Mouse (Mus musculus): ENCODE results near the gene Lsm4. TPM values are rescaled to one million over a fixed set of nuclear protein-coding genes. Genes with fewer than 3 reads are reported as not detected.

The Lsm4 gene
- polyA plus RNA-seq, 1 experiment from 2014 or later = 197 TPM

DNA sequence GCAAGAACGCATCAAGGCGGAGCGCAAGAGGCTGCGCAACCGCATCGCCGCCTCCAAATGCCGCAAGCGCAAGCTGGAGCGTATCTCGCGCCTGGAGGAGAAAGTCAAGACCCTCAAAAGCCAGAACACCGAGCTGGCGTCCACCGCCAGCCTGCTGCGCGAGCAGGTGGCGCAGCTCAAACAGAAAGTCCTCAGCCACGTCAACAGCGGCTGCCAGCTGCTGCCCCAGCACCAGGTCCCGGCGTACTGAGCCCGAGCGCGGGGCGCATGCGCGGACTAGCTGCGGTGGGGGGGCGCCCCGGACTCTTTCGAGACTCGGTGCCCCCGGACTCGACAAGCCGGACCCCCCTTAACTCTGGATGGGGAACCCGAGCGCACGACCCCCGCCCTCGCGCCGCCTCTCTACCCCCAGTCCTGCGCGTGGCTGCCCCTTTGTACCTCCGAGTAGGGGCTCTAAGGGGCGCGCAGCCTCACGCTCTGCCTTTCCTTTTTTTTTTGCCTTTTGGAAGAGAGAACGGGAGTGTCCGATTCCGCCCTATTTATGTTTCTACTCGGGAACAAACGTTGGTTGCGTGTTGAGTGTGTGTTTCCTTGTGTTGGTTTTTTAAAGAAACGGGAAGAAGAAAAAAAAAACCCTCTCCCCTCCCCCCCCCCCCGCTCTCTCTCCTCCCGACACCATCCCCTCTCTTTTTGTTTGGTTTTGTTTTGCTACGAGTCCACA is 26.9 kb downstream of the Lsm4 start:
- peak overlapping the region; percentile 99 for H3K27ac ChIP-seq
- peak; percentile 6; the same call in 1 of the 2 replicates for ATAC-seq (ENCODE audit: low FRiP score)
- H3K36me3 ChIP-seq (replicated peaks; ENCODE audit: control insufficient read depth, insufficient read depth) = peaks cover 9% of the 10 kb centered on the region
- H3K9ac ChIP-seq = peak overlapping the region; percentile 99
- DNase-seq (ENCODE audit: low spot score) = peak; percentile 82
- H3K9me3 ChIP-seq (ENCODE audit: control insufficient read depth, low read length) = no peaks in the 10 kb centered on the region
- peaks cover 52% of the 10 kb centered on the region for H3K4me1 ChIP-seq (replicated peaks; ENCODE audit: control insufficient read depth, insufficient read depth, low read length)
- peak overlapping the region; percentile 99 for H3K4me3 ChIP-seq (replicated peaks; ENCODE audit: low read length)
- under 1% methylated on average over 58 of the region's 59 CpGs for WGBS
- peak overlapping the region; percentile 86 for H3K4me2 ChIP-seq (replicated peaks)
- no peaks in the 10 kb centered on the region for H3K27me3 ChIP-seq (ENCODE audit: control insufficient read depth, insufficient read depth, low read length)

DNA sequence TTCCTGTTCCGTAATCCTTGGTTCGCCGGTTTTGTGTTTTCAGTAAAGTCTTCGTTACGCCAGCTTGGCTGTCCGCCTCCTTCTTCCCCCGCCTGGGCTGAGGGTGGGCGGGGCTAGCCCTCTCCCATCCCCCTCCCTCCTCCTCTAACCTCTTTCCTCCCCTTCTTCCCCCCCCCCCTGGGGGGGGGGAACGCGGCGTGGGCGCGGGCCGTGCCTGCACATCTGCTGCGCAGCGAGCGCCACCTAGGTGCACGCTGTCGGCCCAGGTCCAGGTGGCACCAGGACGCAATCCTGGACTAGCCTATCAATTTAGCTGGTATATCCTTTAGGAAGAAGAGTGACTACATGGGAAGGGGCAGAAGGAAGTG is 27.5 kb downstream of the Lsm4 start:
- H3K4me1 ChIP-seq (replicated peaks; ENCODE audit: control insufficient read depth, insufficient read depth, low read length) = peaks cover 50% of the 10 kb centered on the region
- peak; percentile 94 for DNase-seq (ENCODE audit: low spot score)
- 0% methylated on average over 20 of the region's 20 CpGs for WGBS
- H3K27me3 ChIP-seq (ENCODE audit: control insufficient read depth, insufficient read depth, low read length) = no peaks in the 10 kb centered on the region
- peak overlapping the region; percentile 86 for H3K4me2 ChIP-seq (replicated peaks)
- peaks cover 9% of the 10 kb centered on the region for H3K36me3 ChIP-seq (replicated peaks; ENCODE audit: control insufficient read depth, insufficient read depth)
- no peaks in the 10 kb centered on the region for H3K9me3 ChIP-seq (ENCODE audit: control insufficient read depth, low read length)
- peak overlapping the region; percentile 99 for H3K4me3 ChIP-seq (replicated peaks; ENCODE audit: low read length)
- peak overlapping the region; percentile 99 for H3K9ac ChIP-seq
- peak overlapping the region; percentile 99 for H3K27ac ChIP-seq
- ATAC-seq (ENCODE audit: low FRiP score) = peak; percentile 31

DNA sequence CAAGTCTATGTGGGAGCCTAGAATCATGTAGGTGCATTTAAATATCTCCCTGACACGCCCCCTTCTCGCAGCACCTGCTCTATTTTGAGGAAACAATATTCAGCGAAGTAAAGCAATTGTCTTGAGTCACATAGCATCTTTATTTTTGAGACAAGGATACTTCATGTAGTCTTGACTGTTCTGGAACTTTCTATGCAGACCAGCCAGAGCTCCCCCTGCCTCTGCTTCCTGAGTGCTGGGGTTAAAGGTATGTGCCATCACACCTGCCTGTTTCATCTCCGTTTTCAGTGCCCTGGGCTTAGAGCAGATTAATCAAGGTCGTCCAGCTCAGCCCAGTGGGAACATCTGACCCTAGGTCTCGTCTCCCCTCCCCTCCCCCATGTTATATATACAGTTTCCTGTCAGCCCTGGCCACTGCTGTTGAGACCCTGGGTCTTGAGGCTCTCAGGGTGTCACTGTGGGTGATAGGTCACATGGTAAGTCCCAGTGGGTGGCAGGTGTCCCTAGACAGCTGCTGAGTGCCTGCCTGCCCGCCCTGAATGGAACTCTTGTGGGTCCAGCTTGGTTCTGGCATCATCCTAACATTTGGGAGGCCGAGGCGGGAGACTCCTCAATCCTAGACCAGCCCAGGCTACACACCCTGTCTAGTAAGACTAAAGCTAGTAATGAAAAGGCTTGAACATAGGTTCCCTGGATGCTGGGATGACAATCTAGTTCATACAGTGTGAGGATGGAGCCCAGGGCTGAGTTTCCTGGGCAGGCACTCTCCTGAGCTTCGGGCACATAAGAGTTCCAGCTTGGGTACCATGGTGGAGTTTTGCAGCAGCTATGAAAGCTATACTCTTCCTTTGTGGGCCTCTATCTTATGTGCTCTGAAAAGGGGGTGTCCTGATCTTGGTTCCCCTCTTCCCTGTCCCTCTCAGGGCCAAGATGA is 28.3 kb downstream of the Lsm4 start:
- Histone ChIP-seq H3K9me3 (ENCODE audit: control insufficient read depth, low read length) (no peaks in the 10 kb centered on the region), H3K27me3 (ENCODE audit: control insufficient read depth, insufficient read depth, low read length) (no peaks in the 10 kb centered on the region), H3K27ac (peak overlapping the region; percentile 99), H3K36me3 (replicated peaks; ENCODE audit: control insufficient read depth, insufficient read depth) (peaks cover 9% of the 10 kb centered on the region), H3K4me3 (replicated peaks; ENCODE audit: low read length) (peak overlapping the region; percentile 99), H3K9ac (peak overlapping the region; percentile 99), H3K4me1 (replicated peaks; ENCODE audit: control insufficient read depth, insufficient read depth, low read length) (peaks cover 42% of the 10 kb centered on the region), H3K4me2 (replicated peaks) (peak overlapping the region; percentile 86)
- no peak for DNase-seq (ENCODE audit: low spot score)
- ATAC-seq (ENCODE audit: low FRiP score) = no peak
- WGBS = 51% methylated on average over 10 of the region's 10 CpGs

DNA sequence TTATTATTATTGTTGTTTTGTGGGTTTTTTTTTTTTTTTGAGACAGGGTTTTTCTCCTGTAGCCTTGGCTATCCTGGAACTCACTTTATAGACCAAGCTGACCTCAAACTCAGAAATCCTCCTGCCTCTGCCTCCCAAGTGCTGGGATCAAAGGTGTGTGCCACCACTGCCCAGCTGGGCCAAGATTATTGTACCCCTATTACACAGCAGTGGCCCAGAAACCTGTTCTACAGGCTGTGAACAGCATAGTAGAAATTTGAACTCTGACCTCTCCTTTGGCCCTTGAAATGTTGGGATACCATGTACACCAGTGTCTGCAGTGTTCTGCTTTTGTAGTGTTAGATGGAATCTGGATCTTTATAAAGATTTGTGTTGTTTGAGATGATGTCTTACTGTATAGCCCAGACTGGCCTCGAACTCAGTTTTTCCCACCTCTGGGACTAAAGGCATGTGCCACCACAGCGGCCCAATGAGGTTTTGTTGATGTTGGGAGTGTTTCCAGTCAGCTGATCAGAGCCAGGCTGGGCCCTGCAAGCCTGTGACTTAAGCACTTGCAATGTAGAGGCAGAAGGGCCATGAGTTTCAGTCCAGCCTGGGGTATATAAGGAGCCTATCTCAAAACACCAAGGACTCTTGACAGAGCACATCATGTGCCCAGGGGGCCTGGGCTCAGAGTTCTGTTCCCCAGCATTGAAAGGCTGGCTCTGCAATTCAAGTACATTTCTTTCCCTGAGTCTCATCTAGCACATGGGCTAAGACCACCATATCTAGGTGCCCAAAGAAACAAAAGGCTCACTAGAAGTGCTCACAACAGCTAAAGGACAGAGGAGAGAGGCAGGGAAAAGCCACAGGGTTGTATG is 29.2 kb downstream of the Lsm4 start:
- Histone ChIP-seq H3K27me3 (ENCODE audit: control insufficient read depth, insufficient read depth, low read length) (no peaks in the 10 kb centered on the region), H3K36me3 (replicated peaks; ENCODE audit: control insufficient read depth, insufficient read depth) (peaks cover 9% of the 10 kb centered on the region), H3K9me3 (ENCODE audit: control insufficient read depth, low read length) (no peaks in the 10 kb centered on the region), H3K27ac (no peak overlapping the region), H3K4me1 (replicated peaks; ENCODE audit: control insufficient read depth, insufficient read depth, low read length) (peaks cover 34% of the 10 kb centered on the region), H3K9ac (no peak overlapping the region; the same call in 1 of the 2 replicates), H3K4me3 (replicated peaks; ENCODE audit: low read length) (peak overlapping the region; percentile 99; the same call in 1 of the 2 replicates), H3K4me2 (replicated peaks) (peak overlapping the region; percentile 86)
- ATAC-seq (ENCODE audit: low FRiP score) (no peak), DNase-seq (ENCODE audit: low spot score) (no peak)
- WGBS = 77% methylated on average over 2 of the region's 2 CpGs

DNA sequence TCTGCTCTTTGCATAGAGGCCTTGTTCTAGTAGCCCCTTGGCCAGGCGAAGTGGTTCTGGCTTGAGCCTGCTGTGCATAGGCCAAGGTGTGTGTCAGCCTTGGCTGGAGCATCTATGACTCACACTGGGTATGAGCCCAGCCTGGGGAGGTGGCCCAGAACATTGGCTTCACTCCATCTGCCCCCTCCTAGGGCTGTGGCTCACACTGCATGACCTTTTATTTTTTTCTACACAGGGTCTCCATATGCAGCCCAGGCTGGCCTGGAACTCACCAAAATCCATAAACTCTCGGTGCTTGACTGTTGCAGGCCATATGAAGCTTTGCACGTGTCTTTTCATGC is 29.8 kb downstream of the Lsm4 start:
- Histone ChIP-seq H3K4me1 (replicated peaks; ENCODE audit: control insufficient read depth, insufficient read depth, low read length) (peaks cover 28% of the 10 kb centered on the region), H3K9me3 (ENCODE audit: control insufficient read depth, low read length) (no peaks in the 10 kb centered on the region), H3K9ac (no peak overlapping the region), H3K36me3 (replicated peaks; ENCODE audit: control insufficient read depth, insufficient read depth) (peaks cover 9% of the 10 kb centered on the region), H3K27ac (no peak overlapping the region), H3K27me3 (ENCODE audit: control insufficient read depth, insufficient read depth, low read length) (no peaks in the 10 kb centered on the region), H3K4me2 (replicated peaks) (peak overlapping the region; percentile 86; the same call in 1 of the 2 replicates), H3K4me3 (replicated peaks; ENCODE audit: low read length) (no peak overlapping the region)
- 84% methylated on average over 3 of the region's 3 CpGs for WGBS
- DNase-seq (ENCODE audit: low spot score) = no peak
- no peak for ATAC-seq (ENCODE audit: low FRiP score)

DNA sequence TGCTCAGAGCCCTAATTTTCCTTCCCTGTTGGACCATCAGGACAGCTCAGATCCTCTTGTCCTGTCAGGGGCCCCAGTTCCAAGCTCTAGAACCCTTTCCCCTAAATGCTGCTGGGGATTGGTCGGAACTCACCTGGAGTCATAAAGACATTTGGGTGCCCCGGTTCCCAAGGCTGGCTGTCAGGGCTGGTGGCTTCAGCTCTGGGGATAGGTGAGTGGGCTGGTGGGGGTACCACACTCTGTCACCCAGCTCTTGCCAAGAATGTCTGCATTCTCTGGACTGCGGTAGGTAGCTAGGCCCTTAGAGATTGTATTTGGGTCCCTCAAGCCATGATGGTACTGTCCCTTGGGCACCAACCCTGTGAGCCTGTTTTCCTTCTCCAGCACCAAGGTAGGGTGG is 30.2 kb downstream of the Lsm4 start, which contains the start of gene Iqcn:
Iqcn (plus strand) TSS at position 171 of the 400 bp plus-strand sequence.
- no peak within 1 kb of the TSS for H3K4me3 ChIP-seq (replicated peaks; ENCODE audit: low read length)
- H3K27me3 ChIP-seq (ENCODE audit: control insufficient read depth, insufficient read depth, low read length) = no peaks in the 10 kb centered on the region
- peaks cover 9% of the 10 kb centered on the region for H3K36me3 ChIP-seq (replicated peaks; ENCODE audit: control insufficient read depth, insufficient read depth)
- peaks cover 23% of the 10 kb centered on the region for H3K4me1 ChIP-seq (replicated peaks; ENCODE audit: control insufficient read depth, insufficient read depth, low read length)
- no peaks in the 10 kb centered on the region for H3K9me3 ChIP-seq (ENCODE audit: control insufficient read depth, low read length)
- WGBS = 90% methylated on average over 3 of the region's 3 CpGs
- ATAC-seq (ENCODE audit: low FRiP score) (no peak), DNase-seq (ENCODE audit: low spot score) (no peak)
- no peak within 1 kb of the TSS for H3K9ac ChIP-seq
- no peak within 1 kb of the TSS for H3K27ac ChIP-seq
- peak within 1 kb of the TSS; percentile 86 for H3K4me2 ChIP-seq (replicated peaks)

DNA sequence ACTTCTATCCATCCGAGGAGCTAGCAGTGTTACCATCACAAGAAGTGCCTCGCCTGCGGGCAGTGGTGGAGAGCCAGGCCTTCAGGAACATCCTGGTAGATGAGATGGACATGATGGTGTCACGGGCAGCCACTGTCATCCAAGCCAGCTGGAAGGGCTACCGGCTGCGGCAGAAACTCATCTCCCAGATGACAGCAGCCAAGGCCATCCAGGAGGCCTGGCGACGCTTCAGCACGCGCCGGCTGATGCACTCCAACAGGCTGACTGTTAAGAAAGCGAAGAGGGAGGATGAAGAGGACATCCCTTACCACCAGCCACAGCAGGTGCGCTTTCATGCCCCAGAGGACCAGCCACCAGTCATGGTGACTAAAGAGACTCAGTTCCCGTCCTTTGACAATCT is 35.2 kb downstream of the Lsm4 start:
- H3K4me3 ChIP-seq (replicated peaks; ENCODE audit: low read length) = no peak overlapping the region
- DNase-seq (ENCODE audit: low spot score) (no peak), ATAC-seq (ENCODE audit: low FRiP score) (no peak)
- no peaks in the 10 kb centered on the region for H3K27me3 ChIP-seq (ENCODE audit: control insufficient read depth, insufficient read depth, low read length)
- whole genome bisulfite sequencing = 90% methylated on average over 14 of the region's 14 CpGs
- H3K9ac ChIP-seq = no peak overlapping the region
- H3K36me3 ChIP-seq (replicated peaks; ENCODE audit: control insufficient read depth, insufficient read depth) = peaks cover 2% of the 10 kb centered on the region; the same call in 1 of the 2 replicates
- no peak overlapping the region for H3K4me2 ChIP-seq (replicated peaks)
- no peaks in the 10 kb centered on the region for H3K9me3 ChIP-seq (ENCODE audit: control insufficient read depth, low read length)
- no peak overlapping the region for H3K27ac ChIP-seq
- H3K4me1 ChIP-seq (replicated peaks; ENCODE audit: control insufficient read depth, insufficient read depth, low read length) = no peaks in the 10 kb centered on the region

DNA sequence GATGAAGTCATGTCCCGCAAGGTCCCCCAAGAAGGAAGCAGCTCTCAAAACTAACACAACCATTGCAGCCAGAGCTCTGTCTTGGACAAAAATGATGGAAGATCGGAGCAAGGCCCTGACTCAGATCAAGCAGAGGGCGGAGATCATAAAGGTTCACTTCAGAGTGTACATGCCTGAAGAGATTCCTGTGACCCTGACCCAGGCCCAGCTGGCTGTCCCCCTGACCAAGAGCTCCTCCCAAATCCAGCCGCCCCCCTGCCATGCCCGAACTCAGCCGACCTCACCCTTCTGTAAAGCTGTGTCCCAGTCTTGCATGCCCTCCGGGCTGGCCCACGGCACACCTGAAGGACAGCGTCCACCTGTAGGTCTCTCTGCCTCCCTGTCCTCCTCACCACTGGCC is 36.7 kb downstream of the Lsm4 start:
- H3K4me3 ChIP-seq (replicated peaks; ENCODE audit: low read length) = no peak overlapping the region
- no peaks in the 10 kb centered on the region for H3K4me1 ChIP-seq (replicated peaks; ENCODE audit: control insufficient read depth, insufficient read depth, low read length)
- WGBS = 90% methylated on average over 9 of the region's 9 CpGs
- no peak overlapping the region for H3K27ac ChIP-seq
- no peak for DNase-seq (ENCODE audit: low spot score)
- no peak for ATAC-seq (ENCODE audit: low FRiP score)
- no peak overlapping the region for H3K4me2 ChIP-seq (replicated peaks)
- no peaks in the 10 kb centered on the region for H3K36me3 ChIP-seq (replicated peaks; ENCODE audit: control insufficient read depth, insufficient read depth)
- no peak overlapping the region for H3K9ac ChIP-seq
- H3K27me3 ChIP-seq (ENCODE audit: control insufficient read depth, insufficient read depth, low read length) = no peaks in the 10 kb centered on the region
- H3K9me3 ChIP-seq (ENCODE audit: control insufficient read depth, low read length) = no peaks in the 10 kb centered on the region

Measured in hindbrain, embryonic 14.5 days (tissue).